Mouse (Mus musculus): ENCODE measurements at regions not wholly inside any gene's neighbourhood (a gene's known extent, or its start where the extent isn't known, plus 50 kb on each side); places are given as distances from the start of the nearest gene placed in this dataset.

DNA sequence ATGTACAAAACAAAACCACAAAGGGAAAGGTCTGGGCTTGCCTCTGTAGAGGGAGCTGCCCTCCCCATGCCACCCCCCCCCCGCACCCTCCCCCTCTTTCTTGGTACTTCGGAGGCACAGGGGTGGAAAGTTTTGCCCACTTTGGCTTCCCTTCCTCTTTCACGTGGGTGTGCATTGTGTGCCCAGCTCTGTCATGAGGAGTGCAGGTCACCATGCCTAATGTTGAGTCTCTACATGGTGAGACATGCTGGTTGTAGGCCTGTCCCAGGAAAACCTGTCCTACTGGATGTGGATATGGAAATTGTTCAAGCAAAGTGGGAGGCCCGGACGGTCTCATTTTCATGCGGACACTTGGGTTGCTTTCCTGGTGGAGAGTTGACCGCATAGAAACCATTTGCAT lies 93.2 kb downstream of the Klf5 start:
- Histone ChIP-seq H3K27me3 (no peaks in the 10 kb centered on the region), H3K9me3 (no peaks in the 10 kb centered on the region), H3K4me3 (replicated peaks) (no peak overlapping the region), H3K4me1 (replicated peaks) (no peaks in the 10 kb centered on the region), H3K27ac (no peak overlapping the region), H3K9ac (replicated peaks) (no peak overlapping the region), H3K36me3 (no peaks in the 10 kb centered on the region), H3K4me2 (no peak overlapping the region)
- 90% methylated on average over 7 of the region's 7 CpGs for WGBS
- ATAC-seq (ENCODE audit: insufficient number of reproducible peaks, insufficient read depth, low FRiP score, low TSS enrichment, low read depth) = no peak

GRCm38 (mm10) chr14:99392813-99393212 lies 94.3 kb downstream of the Klf5 start:
- Histone ChIP-seq H3K9me3 (no peaks in the 10 kb centered on the region), H3K9ac (replicated peaks) (no peak overlapping the region)
- 76% methylated on average over 2 of the region's 2 CpGs for WGBS

GRCm38 (mm10) chr14:99393611-99394010 lies 95.1 kb downstream of the Klf5 start:
- Histone ChIP-seq H3K4me3 (replicated peaks) (no peak overlapping the region), H3K27me3 (no peaks in the 10 kb centered on the region), H3K36me3 (no peaks in the 10 kb centered on the region), H3K27ac (no peak overlapping the region), H3K9ac (replicated peaks) (no peak overlapping the region), H3K9me3 (no peaks in the 10 kb centered on the region), H3K4me2 (no peak overlapping the region), H3K4me1 (replicated peaks) (no peaks in the 10 kb centered on the region)
- WGBS = 84% methylated on average over 8 of the region's 8 CpGs
- ATAC-seq (ENCODE audit: insufficient number of reproducible peaks, insufficient read depth, low FRiP score, low TSS enrichment, low read depth) = no peak

More at GRCm38 (mm10) chr14:99392813-99393212, 94.3 kb downstream of the Klf5 start:
- H3K4me2 ChIP-seq = no peak overlapping the region
- no peaks in the 10 kb centered on the region for H3K27me3 ChIP-seq
- H3K4me1 ChIP-seq (replicated peaks) = no peaks in the 10 kb centered on the region
- no peak for ATAC-seq (ENCODE audit: insufficient number of reproducible peaks, insufficient read depth, low FRiP score, low TSS enrichment, low read depth)
- H3K4me3 ChIP-seq (replicated peaks) = no peak overlapping the region
- H3K27ac ChIP-seq = no peak overlapping the region
- no peaks in the 10 kb centered on the region for H3K36me3 ChIP-seq

GRCm38 (mm10) chr14:99403155-99403726 lies 104.8 kb downstream of the Klf5 start:
- WGBS = 83% methylated on average over 6 of the region's 6 CpGs
- H3K4me3 ChIP-seq (replicated peaks) = no peak overlapping the region
- ATAC-seq (ENCODE audit: insufficient number of reproducible peaks, insufficient read depth, low FRiP score, low TSS enrichment, low read depth) = no peak
- no peaks in the 10 kb centered on the region for H3K27me3 ChIP-seq
- no peak overlapping the region for H3K9ac ChIP-seq (replicated peaks)
- no peaks in the 10 kb centered on the region for H3K4me1 ChIP-seq (replicated peaks)
- H3K36me3 ChIP-seq = no peaks in the 10 kb centered on the region
- H3K4me2 ChIP-seq = no peak overlapping the region
- no peaks in the 10 kb centered on the region for H3K9me3 ChIP-seq
- no peak overlapping the region for H3K27ac ChIP-seq

DNA sequence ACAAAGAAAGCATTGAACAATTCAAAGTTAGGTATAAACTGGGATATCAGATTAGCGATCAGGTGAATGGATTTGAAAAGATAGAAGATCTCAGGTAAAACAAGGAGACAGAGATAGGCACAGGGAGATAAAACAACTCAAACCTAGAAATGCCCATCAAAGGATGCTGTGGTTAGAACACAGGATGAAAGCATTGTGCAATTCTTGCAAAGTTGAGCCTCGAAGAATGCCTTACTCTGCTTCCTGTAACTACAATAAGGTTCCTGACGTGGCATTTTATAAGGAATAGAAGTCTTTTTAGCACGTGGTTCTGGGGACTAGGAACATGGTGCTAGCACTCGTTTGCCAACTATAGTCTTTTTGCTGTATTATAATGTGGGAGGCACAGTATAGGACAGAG lies 106.7 kb downstream of the Klf5 start:
- H3K4me1 ChIP-seq (replicated peaks) = no peaks in the 10 kb centered on the region
- no peak overlapping the region for H3K9ac ChIP-seq (replicated peaks)
- ATAC-seq (ENCODE audit: insufficient number of reproducible peaks, insufficient read depth, low FRiP score, low TSS enrichment, low read depth) = no peak
- no peaks in the 10 kb centered on the region for H3K36me3 ChIP-seq
- no peak overlapping the region for H3K4me2 ChIP-seq
- H3K27me3 ChIP-seq = no peaks in the 10 kb centered on the region
- H3K9me3 ChIP-seq = no peaks in the 10 kb centered on the region
- WGBS = 83% methylated on average over 5 of the region's 5 CpGs
- H3K4me3 ChIP-seq (replicated peaks) = no peak overlapping the region
- H3K27ac ChIP-seq = no peak overlapping the region

- Histone ChIP-seq H3K27ac (no peak overlapping the region), H3K9ac (replicated peaks) (no peak overlapping the region), H3K27me3 (no peaks in the 10 kb centered on the region), H3K4me3 (replicated peaks) (no peak overlapping the region), H3K4me1 (replicated peaks) (no peaks in the 10 kb centered on the region), H3K4me2 (no peak overlapping the region), H3K9me3 (no peaks in the 10 kb centered on the region), H3K36me3 (no peaks in the 10 kb centered on the region)
- WGBS = 53% methylated on average over 5 of the region's 5 CpGs
- no peak for ATAC-seq (ENCODE audit: insufficient number of reproducible peaks, insufficient read depth, low FRiP score, low TSS enrichment, low read depth)
These were observed 113.3 kb downstream of the Klf5 start for GRCm38 (mm10) chr14:99411835-99412234.

DNA sequence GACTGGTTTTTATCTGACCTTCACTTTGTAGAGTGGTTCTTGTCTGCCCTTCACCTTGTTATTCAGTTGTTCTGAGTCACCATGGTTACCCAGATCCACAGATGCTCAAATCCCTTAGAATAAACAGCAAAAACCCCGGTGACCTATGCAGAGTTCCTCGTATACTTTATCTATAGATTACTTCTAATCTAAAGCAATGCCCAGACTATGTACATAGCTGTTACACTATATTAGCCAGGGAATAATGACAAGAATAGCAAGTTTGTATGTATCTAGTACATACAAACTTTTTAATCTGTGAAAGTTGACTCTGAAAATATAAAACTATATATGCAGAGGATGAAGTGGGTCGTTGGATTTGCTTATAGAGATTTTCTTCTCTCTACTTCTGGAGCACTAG lies 117.7 kb downstream of the Klf5 start:
- no peak for ATAC-seq (ENCODE audit: insufficient number of reproducible peaks, insufficient read depth, low FRiP score, low TSS enrichment, low read depth)
- no peaks in the 10 kb centered on the region for H3K4me1 ChIP-seq (replicated peaks)
- H3K9me3 ChIP-seq = no peaks in the 10 kb centered on the region
- 80% methylated on average over 3 of the region's 3 CpGs for WGBS
- no peaks in the 10 kb centered on the region for H3K27me3 ChIP-seq
- no peaks in the 10 kb centered on the region for H3K36me3 ChIP-seq
- no peak overlapping the region for H3K9ac ChIP-seq (replicated peaks)
- no peak overlapping the region for H3K4me2 ChIP-seq
- H3K27ac ChIP-seq = no peak overlapping the region
- H3K4me3 ChIP-seq (replicated peaks) = no peak overlapping the region

GRCm38 (mm10) chr14:99418970-99419369 lies 120.5 kb downstream of the Klf5 start:
- no peak for ATAC-seq (ENCODE audit: insufficient number of reproducible peaks, insufficient read depth, low FRiP score, low TSS enrichment, low read depth)
- H3K36me3 ChIP-seq = no peaks in the 10 kb centered on the region
- 94% methylated on average over 5 of the region's 5 CpGs for WGBS

DNA sequence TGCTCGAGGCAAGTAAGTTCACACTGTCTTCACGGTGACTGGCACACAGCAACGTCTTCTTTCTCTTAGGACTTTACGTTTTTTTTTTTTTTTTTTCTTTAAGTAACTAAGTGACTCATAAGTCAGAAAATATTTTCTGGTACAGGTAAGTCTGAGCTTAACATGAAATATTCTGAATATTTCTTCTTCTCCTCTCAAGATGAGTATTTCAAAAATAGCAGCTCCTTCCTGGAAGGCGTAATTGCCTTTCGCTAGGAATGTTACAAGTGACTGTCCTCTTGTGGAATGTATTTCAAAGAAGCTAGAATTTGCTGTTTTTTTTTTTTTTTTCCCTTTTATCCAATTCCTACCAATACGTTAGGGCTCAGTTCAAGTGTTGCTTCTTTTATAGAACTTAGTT lies 124.8 kb downstream of the Klf5 start:
- Histone ChIP-seq H3K4me3 (replicated peaks) (no peak overlapping the region), H3K36me3 (no peaks in the 10 kb centered on the region), H3K4me1 (replicated peaks) (no peaks in the 10 kb centered on the region), H3K9me3 (no peaks in the 10 kb centered on the region), H3K27me3 (no peaks in the 10 kb centered on the region), H3K27ac (no peak overlapping the region), H3K4me2 (no peak overlapping the region), H3K9ac (replicated peaks) (no peak overlapping the region)
- 80% methylated on average over 7 of the region's 7 CpGs for WGBS
- no peak for ATAC-seq (ENCODE audit: insufficient number of reproducible peaks, insufficient read depth, low FRiP score, low TSS enrichment, low read depth)

More at GRCm38 (mm10) chr14:99418970-99419369, 120.5 kb downstream of the Klf5 start:
- Histone ChIP-seq H3K27ac (no peak overlapping the region), H3K27me3 (no peaks in the 10 kb centered on the region), H3K9me3 (no peaks in the 10 kb centered on the region), H3K4me2 (no peak overlapping the region), H3K4me1 (replicated peaks) (no peaks in the 10 kb centered on the region), H3K9ac (replicated peaks) (no peak overlapping the region), H3K4me3 (replicated peaks) (no peak overlapping the region)

DNA sequence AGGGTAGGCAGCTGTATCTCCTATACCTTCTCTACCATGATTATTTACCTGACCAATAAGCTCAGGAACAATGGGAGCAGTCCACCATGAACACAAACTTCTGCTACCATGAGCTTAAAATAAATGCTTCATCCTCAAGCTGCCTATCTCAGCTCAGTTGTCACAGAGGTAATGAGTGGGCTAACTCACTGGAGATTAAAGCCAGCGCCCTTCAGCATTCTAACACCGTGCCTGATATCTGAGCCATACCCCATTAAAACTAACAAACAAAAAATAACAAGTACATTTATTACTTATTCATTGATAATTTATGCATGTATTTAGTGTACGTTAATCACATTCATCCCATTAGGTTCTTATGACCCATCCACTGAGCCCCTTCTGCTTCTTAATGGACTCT lies 128.6 kb downstream of the Klf5 start:
- no peak for ATAC-seq (ENCODE audit: insufficient number of reproducible peaks, insufficient read depth, low FRiP score, low TSS enrichment, low read depth)
- H3K4me2 ChIP-seq = no peak overlapping the region
- H3K9me3 ChIP-seq = no peaks in the 10 kb centered on the region
- H3K4me3 ChIP-seq (replicated peaks) = no peak overlapping the region
- 86% methylated on average over 3 of the region's 3 CpGs for WGBS
- no peaks in the 10 kb centered on the region for H3K36me3 ChIP-seq
- H3K27me3 ChIP-seq = no peaks in the 10 kb centered on the region
- no peak overlapping the region for H3K9ac ChIP-seq (replicated peaks)
- no peaks in the 10 kb centered on the region for H3K4me1 ChIP-seq (replicated peaks)
- no peak overlapping the region for H3K27ac ChIP-seq

DNA sequence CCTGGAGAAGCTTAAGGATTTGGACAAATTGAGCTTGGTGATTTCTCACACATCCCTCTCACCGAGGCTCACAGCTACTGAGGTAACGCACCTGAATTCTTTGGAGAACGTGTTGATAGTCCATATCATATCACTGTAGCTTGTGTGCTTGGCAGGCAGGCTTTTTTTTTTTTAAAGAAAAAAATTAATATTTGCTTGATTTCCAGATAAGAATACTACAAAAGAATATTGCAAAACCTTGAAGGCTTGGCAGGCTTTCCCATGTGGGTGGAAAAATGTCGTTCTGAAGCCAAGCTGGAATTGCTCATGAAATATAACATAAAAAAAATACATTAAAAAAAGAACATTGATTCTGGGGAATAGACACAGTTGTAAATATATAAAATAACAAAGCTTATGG lies 131.8 kb downstream of the Klf5 start:
- no peaks in the 10 kb centered on the region for H3K9me3 ChIP-seq
- no peak overlapping the region for H3K4me2 ChIP-seq
- no peaks in the 10 kb centered on the region for H3K4me1 ChIP-seq (replicated peaks)
- no peak overlapping the region for H3K27ac ChIP-seq
- no peak overlapping the region for H3K9ac ChIP-seq (replicated peaks)
- no peaks in the 10 kb centered on the region for H3K36me3 ChIP-seq
- no peak for ATAC-seq (ENCODE audit: insufficient number of reproducible peaks, insufficient read depth, low FRiP score, low TSS enrichment, low read depth)
- H3K27me3 ChIP-seq = no peaks in the 10 kb centered on the region
- 84% methylated on average over 4 of the region's 4 CpGs for WGBS
- no peak overlapping the region for H3K4me3 ChIP-seq (replicated peaks)

GRCm38 (mm10) chr14:99431697-99432096 lies 133.2 kb downstream of the Klf5 start:
- Histone ChIP-seq H3K4me1 (replicated peaks) (no peaks in the 10 kb centered on the region), H3K36me3 (no peaks in the 10 kb centered on the region), H3K9ac (replicated peaks) (no peak overlapping the region), H3K27ac (no peak overlapping the region), H3K9me3 (no peaks in the 10 kb centered on the region), H3K4me3 (replicated peaks) (no peak overlapping the region), H3K4me2 (no peak overlapping the region), H3K27me3 (no peaks in the 10 kb centered on the region)
- no peak for ATAC-seq (ENCODE audit: insufficient number of reproducible peaks, insufficient read depth, low FRiP score, low TSS enrichment, low read depth)
- WGBS = 96% methylated on average over 7 of the region's 7 CpGs
